Mouse (Mus musculus) midbrain, postnatal 0 days (tissue): ENCODE results near the gene Kcnj4. TPM values are rescaled to one million over a fixed set of nuclear protein-coding genes. Genes with fewer than 3 reads are reported as not detected.

Experiments
- ATAC-seq: fragments of 200-750 bp; cut with Nextera tagmentation; 2 replicates; pipeline ENCODE4 v1.8.0; 2017; ENCODE audit warnings: moderate number of reproducible peaks, mild to moderate bottlenecking, moderate TSS enrichment, moderate library complexity; ENCODE audit not compliant: low FRiP score
- DNase-seq: peaks from one replicate; pipeline ENCODE4 v3.0.0-alpha.2; 2015; ENCODE audit warnings: low spot score
- H3K27ac ChIP-seq: fragments of 300-500 bp; sonication (generic); 2 replicates; pipeline ENCODE4 v1.5.1; 2014; ENCODE audit warnings: low read depth, mild to moderate bottlenecking, low read length, mixed read lengths
- H3K27me3 ChIP-seq: fragments of 300-500 bp; sonication (generic); 2 replicates; pipeline ENCODE4 v1.6.1; 2014; ENCODE audit warnings: low read length, control low read depth, mixed read lengths; ENCODE audit not compliant: insufficient read depth
- H3K36me3 ChIP-seq: fragments of 300-500 bp; sonication (generic); 2 replicates; pipeline ENCODE4 v1.6.1; 2014; ENCODE audit warnings: low read length, control low read depth, mixed read lengths; ENCODE audit not compliant: insufficient read depth
- H3K4me1 ChIP-seq: fragments of 300-500 bp; sonication (generic); 2 replicates; pipeline ENCODE4 v1.6.1; 2014; ENCODE audit warnings: mild to moderate bottlenecking, control low read depth, antibody characterized with exemption, low read length, mixed read lengths; ENCODE audit not compliant: insufficient read depth
- H3K4me2 ChIP-seq: fragments of 300-500 bp; sonication (generic); 2 replicates; pipeline ENCODE4 v1.6.1; 2014; ENCODE audit warnings: low read depth, mild to moderate bottlenecking, low read length, mixed read lengths; ENCODE audit not compliant: poor library complexity, severe bottlenecking
- H3K4me3 ChIP-seq: fragments of 300-500 bp; sonication (generic); 2 replicates; pipeline ENCODE4 v1.5.1; 2014; ENCODE audit warnings: low read depth, mild to moderate bottlenecking, low read length, moderate library complexity
- H3K9ac ChIP-seq: fragments of 300-500 bp; sonication (generic); replicated peaks from 2 replicates; pipeline ENCODE4 v1.6.1; 2014; ENCODE audit warnings: mild to moderate bottlenecking, low read length, moderate library complexity, mixed read lengths; ENCODE audit not compliant: poor library complexity, severe bottlenecking
- H3K9me3 ChIP-seq: fragments of 300-500 bp; sonication (generic); 2 replicates; pipeline ENCODE4 v1.6.1; 2016; ENCODE audit warnings: low read length, control low read depth
- CTCF ChIP-seq: IDR thresholded peaks from 2 replicates; pipeline ENCODE4 v1.5.1; 2016; ENCODE audit warnings: antibody characterized with exemption, mild to moderate bottlenecking
- WGBS: fragments of 180-500 bp; shearing (Covaris S2); extraction: QIAGEN DNeasy Blood & Tissue Kit; methylation state at CpG from one replicate; pipeline ENCODE4 v1.1.7; 2014; 5-methylcytosine and 5-hydroxymethylcytosine counted together
- polyA plus RNA-seq: library from polyadenylated mRNA; unstranded; fragments of >200 nt; fragmentation: Nextera tagmentation; extraction: Ambion mirVana; gene quantifications from 2 replicates; pipeline ENCODE4 v1.2.1, GENCODE M21; 2015
- total RNA-seq: library from RNA; depleted of rRNA; stranded (reverse); fragments of >200 nt; gene quantifications from 2 replicates; pipeline ENCODE4 v1.2.3, GENCODE M21; 2014

Kcnj4 gene
- total and polyA plus RNA-seq, 2 experiments from 2014 or later, result 0.11 to 2.2 TPM

GRCm38 (mm10) chr15:79545921-79546399 is 40.9 kb upstream of the Kcnj4 start:
- WGBS, result 0% methylated on average over 49 of the region's 52 CpGs
- peaks cover 17% of the 10 kb centered on the region for H3K36me3 ChIP-seq
- no peak for TF ChIP-seq CTCF
- H3K27ac ChIP-seq, result peak overlapping the region; percentile 100
- H3K9me3 ChIP-seq, result no peaks in the 10 kb centered on the region
- H3K27me3 ChIP-seq, result no peaks in the 10 kb centered on the region
- DNase-seq (peak; percentile 75), ATAC-seq (peak; percentile 65)
- H3K4me3 ChIP-seq, result peak overlapping the region; percentile 96
- peak overlapping the region; percentile 100 for H3K9ac ChIP-seq
- peak overlapping the region; percentile 74 for H3K4me2 ChIP-seq
- H3K4me1 ChIP-seq, result peaks cover 15% of the 10 kb centered on the region

- WGBS, result 6% methylated on average over 3 of the region's 3 CpGs
- no peaks in the 10 kb centered on the region for H3K27me3 ChIP-seq
- TF ChIP-seq CTCF, result no peak
- peak overlapping the region; percentile 100 for H3K27ac ChIP-seq
- ATAC-seq, result no peak
- peaks cover 22% of the 10 kb centered on the region for H3K36me3 ChIP-seq
- peaks cover 15% of the 10 kb centered on the region for H3K4me1 ChIP-seq
- peak overlapping the region; percentile 74 for H3K4me2 ChIP-seq
- H3K9me3 ChIP-seq, result no peaks in the 10 kb centered on the region
- peak overlapping the region; percentile 96 for H3K4me3 ChIP-seq
- peak overlapping the region; percentile 100 for H3K9ac ChIP-seq
- DNase-seq, result no peak
Measured at GRCm38 (mm10) chr15:79545496-79545895, 40.5 kb upstream of the Kcnj4 start.

- DNase-seq, result no peak
- WGBS, result 96% methylated on average over 3 of the region's 3 CpGs
- Histone ChIP-seq H3K9me3 (no peaks in the 10 kb centered on the region), H3K4me1 (peaks cover 15% of the 10 kb centered on the region), H3K4me2 (peak overlapping the region; percentile 74), H3K9ac (no peak overlapping the region), H3K4me3 (no peak overlapping the region), H3K36me3 (peaks cover 36% of the 10 kb centered on the region), H3K27ac (no peak overlapping the region), H3K27me3 (no peaks in the 10 kb centered on the region)
- no peak for ATAC-seq
- TF ChIP-seq CTCF, result no peak
Measured at GRCm38 (mm10) chr15:79543968-79544367, 38.9 kb upstream of the Kcnj4 start.

- Histone ChIP-seq H3K9ac (no peak overlapping the region), H3K36me3 (peaks cover 86% of the 10 kb centered on the region), H3K4me3 (no peak overlapping the region), H3K4me2 (no peak overlapping the region), H3K4me1 (no peaks in the 10 kb centered on the region), H3K27ac (no peak overlapping the region), H3K9me3 (no peaks in the 10 kb centered on the region), H3K27me3 (no peaks in the 10 kb centered on the region)
- WGBS, result 89% methylated on average over 3 of the region's 3 CpGs
- no peak for DNase-seq
- TF ChIP-seq CTCF, result no peak
- ATAC-seq, result no peak
Measured at GRCm38 (mm10) chr15:79533796-79534195, 28.8 kb upstream of the Kcnj4 start.

- Histone ChIP-seq H3K4me3 (no peak overlapping the region), H3K27me3 (no peaks in the 10 kb centered on the region), H3K9me3 (no peaks in the 10 kb centered on the region), H3K36me3 (peaks cover 66% of the 10 kb centered on the region), H3K4me1 (no peaks in the 10 kb centered on the region), H3K9ac (no peak overlapping the region), H3K4me2 (no peak overlapping the region), H3K27ac (no peak overlapping the region)
- ATAC-seq, result no peak
- 88% methylated on average over 7 of the region's 7 CpGs for WGBS
- DNase-seq, result no peak
- no peak for TF ChIP-seq CTCF
Measured at GRCm38 (mm10) chr15:79529935-79530334, 24.9 kb upstream of the Kcnj4 start.

- no peak overlapping the region for H3K4me2 ChIP-seq
- ATAC-seq (no peak), DNase-seq (no peak)
- H3K4me1 ChIP-seq, result no peaks in the 10 kb centered on the region
- whole genome bisulfite sequencing, result 80% methylated on average over 5 of the region's 5 CpGs
- no peak overlapping the region for H3K9ac ChIP-seq
- H3K36me3 ChIP-seq, result peaks cover 48% of the 10 kb centered on the region
- TF ChIP-seq CTCF, result no peak
- H3K27me3 ChIP-seq, result no peaks in the 10 kb centered on the region
- no peak overlapping the region for H3K27ac ChIP-seq
- H3K4me3 ChIP-seq, result no peak overlapping the region
- H3K9me3 ChIP-seq, result no peaks in the 10 kb centered on the region
Measured at GRCm38 (mm10) chr15:79527991-79528639, 23.1 kb upstream of the Kcnj4 start.
